Mouse (Mus musculus) layer of hippocampus, postnatal 10 days (tissue): ENCODE measurements at regions not wholly inside any gene's neighbourhood (a gene's known extent, or its start where the extent isn't known, plus 50 kb on each side); places are given as distances from the start of the nearest gene placed in this dataset.

Source experiments
- DNase-seq, 2 experiments: peaks; one replicate each; pipeline ENCODE4 v3.0.0; 2021; ENCODE audit warnings: low spot score in 2 of 2

GRCm38 (mm10) chr9:15175866-15176265, 63.0 kb upstream of the Vstm5 start:
- no peak for DNase-seq

GRCm38 (mm10) chr9:15175412-15175811, 63.4 kb upstream of the Vstm5 start:
- no peak for DNase-seq

GRCm38 (mm10) chr9:15170911-15171310, 59.0 kb upstream of the Hephl1 start:
- DNase-seq, result no peak

- DNase-seq, result peak; percentile 5 to 23
Observed at GRCm38 (mm10) chr9:15169714-15170113, 57.8 kb upstream of the Hephl1 start.

- DNase-seq, result no peak
Observed at GRCm38 (mm10) chr9:15168961-15169360, 57.1 kb upstream of the Hephl1 start.

- DNase-seq, result no peak
Observed at GRCm38 (mm10) chr9:15166896-15167295, 55.0 kb upstream of the Hephl1 start.

- DNase-seq, result no peak
Observed at GRCm38 (mm10) chr9:15166476-15166875, 54.6 kb upstream of the Hephl1 start.
